Mouse (Mus musculus) 3134 (cell line): Measurements from ENCODE around the gene Apba2.

ENCODE experiments used
- DNase-seq: peaks from one replicate; pipeline ENCODE4 v3.0.0-alpha.2; 2011; ENCODE audit warnings: low spot score; ENCODE audit not compliant: insufficient read length; ENCODE audit errors: extremely low read depth

Apba2 gene

GRCm38 (mm10) chr7:64501536-64502270 is at the start of gene Apba2:
Apba2 (plus strand) TSS chr7:64501706.
- DNase-seq, result no peak

GRCm38 (mm10) chr7:64451861-64452382 is 49.6 kb upstream of the Apba2 start:
- DNase-seq, result no peak

DNA sequence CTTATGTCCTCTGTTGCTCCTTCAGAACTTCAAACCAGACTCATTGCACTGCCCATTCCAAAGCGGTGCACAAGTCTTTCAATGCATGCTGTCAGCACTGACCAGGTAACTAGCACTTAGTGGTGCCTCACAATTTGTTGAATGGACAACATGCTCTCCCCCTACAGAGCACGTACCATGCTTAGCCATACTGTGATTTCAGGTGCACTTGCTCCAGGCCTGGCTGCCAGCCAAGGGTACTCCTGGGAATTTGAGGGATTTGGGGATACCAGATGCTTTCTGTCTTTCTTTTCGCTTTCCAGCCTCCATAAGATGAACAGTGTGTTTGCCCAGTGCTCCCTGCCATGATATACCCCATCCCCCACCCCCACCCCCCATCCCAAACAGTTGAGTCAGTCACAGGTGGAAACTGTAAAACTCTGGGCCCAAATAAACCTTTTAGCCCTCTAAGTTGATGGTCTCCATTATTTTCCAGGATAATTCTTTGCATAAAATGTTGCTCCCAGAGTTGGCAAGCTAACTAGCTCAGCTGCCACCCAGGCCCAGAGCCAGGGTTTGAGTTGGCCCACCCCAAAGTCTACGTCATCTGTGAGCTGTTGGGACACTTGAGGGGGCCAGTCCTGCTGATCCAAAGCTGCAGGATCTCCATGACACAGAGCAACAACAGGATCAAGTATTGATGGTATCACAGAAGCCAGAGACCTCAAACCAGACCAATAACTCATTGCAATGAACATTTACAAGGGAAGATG is 48.9 kb upstream of the Apba2 start:
- DNase-seq, result no peak

DNA sequence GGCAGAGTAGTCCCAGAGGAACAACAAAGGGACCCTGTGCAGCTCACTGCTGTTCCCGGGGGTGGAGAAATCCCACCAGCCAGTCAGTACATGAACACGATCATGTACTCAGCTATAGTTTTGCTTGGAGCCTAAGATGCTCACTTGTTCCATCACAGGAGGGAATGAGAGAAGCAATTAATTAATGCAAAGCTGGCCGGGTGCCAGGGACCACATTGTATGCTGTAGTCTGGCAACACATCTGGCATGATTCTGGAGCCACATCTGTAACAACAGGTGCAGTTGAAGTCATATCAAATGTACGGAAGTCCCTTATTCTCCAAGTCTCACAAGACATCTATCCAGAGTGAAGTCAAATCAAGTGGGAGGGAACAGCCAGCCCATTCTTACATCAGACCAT is 45.3 kb upstream of the Apba2 start:
- DNase-seq, result no peak

DNA sequence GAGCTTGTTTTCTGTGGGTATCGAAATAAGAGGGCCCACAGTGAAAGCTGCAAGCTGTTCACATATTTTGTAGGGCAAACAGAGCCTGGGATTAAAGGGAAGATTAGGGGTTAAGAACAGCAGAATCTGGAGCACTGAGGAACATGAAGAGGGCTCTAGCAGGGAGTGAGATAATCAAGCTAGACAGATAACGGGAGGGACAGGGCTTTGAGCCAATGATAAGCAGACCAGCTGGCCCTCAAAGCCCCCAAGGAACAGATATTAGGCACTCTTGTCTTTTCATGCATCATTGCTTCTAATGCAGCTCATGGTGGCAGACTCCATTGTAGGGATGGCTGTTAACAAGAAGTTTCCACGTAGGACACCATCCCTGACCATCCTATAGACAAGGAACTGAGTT is 44.8 kb upstream of the Apba2 start:
- no peak for DNase-seq

- DNase-seq, result no peak
These were observed 43.7 kb upstream of the Apba2 start for GRCm38 (mm10) chr7:64457811-64458210.

GRCm38 (mm10) chr7:64497438-64497837 is 4.1 kb upstream of the Apba2 start:
- no peak for DNase-seq

- DNase-seq, result no peak
These were observed 1.0 kb downstream of the Apba2 start for GRCm38 (mm10) chr7:64502271-64503180.

DNA sequence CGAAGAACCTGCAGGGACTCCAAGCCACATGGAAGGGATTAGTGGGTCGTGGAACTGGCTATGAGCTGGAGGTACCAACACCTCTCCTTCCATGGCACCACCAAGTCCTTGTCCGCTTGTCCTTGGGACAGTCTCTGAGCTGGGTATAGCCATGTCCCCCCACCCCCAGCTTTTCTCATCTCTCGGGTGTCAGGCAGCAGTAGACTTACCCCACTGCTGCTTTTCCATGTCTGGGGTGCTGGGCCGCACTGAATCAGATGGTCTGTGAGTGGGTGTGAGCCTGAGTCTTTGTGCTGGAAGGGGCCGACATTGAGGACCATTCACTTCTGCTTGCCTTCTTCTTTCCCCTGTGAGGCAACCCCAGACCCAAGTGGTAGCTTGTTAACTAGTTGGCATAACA is 2.1 kb downstream of the Apba2 start:
- DNase-seq, result no peak

DNA sequence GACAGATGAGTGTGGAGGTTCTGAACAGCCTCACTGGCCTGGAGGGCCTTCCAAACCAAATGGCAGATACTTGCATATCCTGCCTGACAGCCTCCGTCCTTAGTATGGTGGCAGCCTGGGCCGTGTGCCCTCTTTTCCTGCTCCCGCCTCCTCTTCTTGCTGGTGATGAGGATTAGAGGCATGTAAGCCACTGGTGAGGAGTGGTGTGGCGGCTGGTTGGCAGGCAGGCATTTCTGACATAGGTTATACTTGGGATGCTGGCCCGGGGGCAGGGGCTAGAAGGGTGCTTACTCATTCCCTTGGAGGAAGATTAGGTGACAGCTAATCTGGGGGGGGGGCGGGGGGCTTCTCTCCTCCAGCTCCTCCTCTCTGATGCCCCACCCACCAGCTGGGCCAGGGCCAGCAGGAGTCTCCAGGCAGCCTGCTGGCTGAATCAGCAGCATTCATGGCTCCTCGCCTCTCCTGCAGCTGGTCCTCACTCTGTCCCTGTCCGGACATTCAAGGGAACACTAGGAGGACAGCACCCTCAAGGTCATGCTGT is 3.3 kb downstream of the Apba2 start:
- no peak for DNase-seq

GRCm38 (mm10) chr7:64505571-64505970 is 4.1 kb downstream of the Apba2 start:
- DNase-seq, result no peak

- DNase-seq, result no peak
These were observed 7.3 kb downstream of the Apba2 start for GRCm38 (mm10) chr7:64508826-64509225.

- no peak for DNase-seq
These were observed 8.4 kb downstream of the Apba2 start for GRCm38 (mm10) chr7:64509911-64510310.

DNA sequence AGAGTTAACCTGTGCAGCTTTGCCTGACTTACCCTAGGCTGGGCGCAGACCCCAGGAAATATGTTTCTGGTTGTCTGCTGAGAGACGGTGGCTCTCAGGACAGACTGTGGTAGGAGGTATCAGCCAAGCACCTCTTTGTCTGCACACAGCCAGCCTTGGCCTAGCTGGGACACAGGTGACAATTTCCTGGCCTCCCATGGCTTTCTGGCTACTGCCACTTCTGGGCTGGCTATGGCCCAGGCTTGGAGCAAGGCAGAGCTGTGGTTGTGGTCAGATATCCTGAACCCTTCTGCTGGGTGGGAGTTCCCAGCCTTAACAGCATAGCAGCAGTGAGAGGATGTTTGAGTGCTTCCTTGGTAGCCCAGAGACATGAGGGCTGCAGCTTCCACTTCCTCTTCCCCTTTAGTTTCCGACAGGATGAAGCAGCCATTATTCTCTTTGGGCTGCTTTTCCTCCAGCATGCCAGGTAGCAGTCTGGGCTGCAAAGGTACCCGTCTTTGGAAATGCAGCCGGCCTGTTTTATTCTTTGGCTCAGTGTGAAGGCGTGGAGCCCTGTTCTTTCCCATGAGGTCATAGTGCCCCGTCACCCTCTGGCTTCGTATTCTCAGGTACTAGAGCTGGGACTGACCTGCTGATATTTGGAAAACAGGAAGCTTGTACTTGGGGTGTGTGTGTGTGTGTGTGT is 9.2 kb downstream of the Apba2 start:
- no peak for DNase-seq

- DNase-seq, result no peak
These were observed 12.1 kb downstream of the Apba2 start for GRCm38 (mm10) chr7:64513621-64514020.

GRCm38 (mm10) chr7:64515280-64515679 is 13.8 kb downstream of the Apba2 start:
- no peak for DNase-seq

- no peak for DNase-seq
These were observed 14.4 kb downstream of the Apba2 start for GRCm38 (mm10) chr7:64515891-64516290.

DNA sequence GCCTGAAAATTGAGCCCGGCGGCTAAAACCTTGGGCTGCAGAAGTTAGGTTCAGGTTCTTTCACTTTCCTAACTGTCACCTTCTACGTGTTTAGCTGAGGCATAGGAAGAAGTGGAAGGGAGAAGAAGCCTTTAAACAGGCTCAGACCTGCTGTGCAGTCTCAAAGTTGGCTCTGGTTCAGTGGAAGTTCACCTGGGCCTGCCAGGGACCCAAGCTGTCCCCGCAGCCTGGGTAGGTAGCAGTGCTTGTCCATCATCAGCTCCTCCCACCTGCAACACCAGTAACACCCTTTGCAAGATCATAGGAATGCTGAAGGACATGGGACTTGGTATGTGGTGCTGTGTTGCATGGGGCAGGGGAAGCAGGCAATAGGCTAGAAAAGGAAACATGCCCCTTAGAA is 17.6 kb downstream of the Apba2 start:
- DNase-seq, result no peak

DNA sequence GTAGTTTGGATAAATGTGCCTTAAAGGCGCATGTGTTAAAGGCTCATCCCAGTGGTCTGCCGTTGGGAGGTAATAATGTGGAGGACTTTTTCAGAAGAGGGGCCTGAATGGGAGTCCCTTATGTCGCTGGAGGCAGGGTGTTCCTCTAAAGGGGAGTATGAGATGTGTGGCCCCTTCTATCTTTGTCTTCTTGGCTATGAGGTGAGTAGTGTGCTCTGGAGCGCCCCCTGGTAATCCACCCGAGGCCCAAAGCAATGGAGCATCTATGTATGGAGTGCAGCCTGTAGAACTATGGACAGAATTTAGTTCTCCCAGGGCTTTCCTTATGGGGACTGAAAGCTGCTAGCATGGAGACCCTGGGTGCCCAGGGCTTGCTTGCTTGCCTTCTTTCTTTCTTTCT is 18.0 kb downstream of the Apba2 start:
- DNase-seq, result no peak
